Mouse (Mus musculus): ENCODE results near the gene Npas1.

DNA sequence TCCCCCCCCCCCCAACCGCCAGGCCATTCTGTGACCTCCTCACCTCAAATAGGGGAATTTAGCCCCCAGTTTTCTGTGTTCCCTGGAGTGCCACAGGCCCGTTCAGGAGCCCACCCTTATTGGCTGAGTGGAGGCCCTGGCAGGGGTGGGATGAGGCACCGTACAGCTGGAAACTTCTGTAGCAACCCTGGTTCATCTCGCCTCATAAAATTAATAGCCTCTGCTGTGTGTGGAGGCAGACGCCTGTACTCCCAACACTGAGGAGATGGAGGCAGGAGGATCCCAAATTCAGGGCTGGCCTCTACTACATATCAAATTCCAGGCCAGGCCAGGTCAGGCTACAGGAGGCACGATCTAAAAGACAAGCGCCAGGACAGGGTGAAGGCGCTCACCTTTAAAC is 3.7 kb downstream of the Npas1 start:
- TF ChIP-seq MAFK (IDR thresholded peaks at IDR 0.05; ENCODE audit: borderline replicate concordance, low read depth, low read length) = no peak
- TF ChIP-seq ELF1 (IDR thresholded peaks at IDR 0.05; ENCODE audit: low read depth, low read length) = no peak
- TF ChIP-seq TCF12 (IDR thresholded peaks at IDR 0.05; ENCODE audit: low read depth, low read length) = no peak
- no peak for TF ChIP-seq CHD2 (IDR thresholded peaks at IDR 0.05; ENCODE audit: low read length)
- no peak for TF ChIP-seq POLR2A (IDR thresholded peaks at IDR 0.05; ENCODE audit: control insufficient read depth in 1 of 2, insufficient read depth in 1 of 2, low read depth in 1 of 2, low read length in 2 of 2, poor library complexity in 1 of 2)
